Mouse (Mus musculus): Measurements from ENCODE around the gene Eipr1. TPM values are rescaled to one million over a fixed set of nuclear protein-coding genes. Genes with fewer than 3 reads are reported as not detected.
A peak's percentile ranks its signal among the peaks of the same experiment; 100 is the strongest.

Eipr1 gene
- polyA plus RNA-seq, 1 experiment from 2014 or later = 21.6 TPM

DNA sequence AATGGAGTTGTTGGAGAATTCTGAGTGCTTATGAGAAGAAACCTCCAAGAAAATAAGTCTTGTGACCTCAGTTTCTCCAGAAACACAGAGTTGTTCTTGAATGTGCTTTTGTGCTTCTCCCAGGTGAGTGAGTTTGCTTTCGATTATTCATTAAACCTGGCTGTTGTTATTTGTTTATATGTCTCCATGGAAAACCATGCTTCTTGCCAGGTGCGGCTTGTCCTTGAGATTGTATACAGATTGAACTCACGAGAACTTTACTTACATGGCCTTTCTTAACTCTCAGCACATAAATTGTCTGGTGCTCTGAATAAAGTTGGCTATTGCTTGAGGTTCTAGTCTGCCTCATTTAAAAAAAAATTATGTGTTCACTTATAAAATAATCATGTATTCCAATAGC, 150.5 kb downstream of the Eipr1 start:
- Histone ChIP-seq H3K9ac (replicated peaks; ENCODE audit: low read depth) (no peak overlapping the region), H3K27me3 (replicated peaks; ENCODE audit: insufficient read depth, low read length) (no peaks in the 10 kb centered on the region), H3K27ac (ENCODE audit: low read length) (no peak overlapping the region), H3K36me3 (ENCODE audit: insufficient read depth, low read length) (no peaks in the 10 kb centered on the region), H3K4me2 (replicated peaks; ENCODE audit: low read depth, low read length) (no peak overlapping the region), H3K9me3 (ENCODE audit: low read length) (no peaks in the 10 kb centered on the region), H3K4me3 (ENCODE audit: low read depth, low read length) (no peak overlapping the region), H3K4me1 (ENCODE audit: insufficient read depth, low read depth, low read length) (no peaks in the 10 kb centered on the region)
- no peak for TF ChIP-seq CTCF (IDR thresholded peaks at IDR 0.05)
- no peak for TF ChIP-seq EP300 (IDR thresholded peaks at IDR 0.05)
- no peak for ATAC-seq
- no peak for DNase-seq (ENCODE audit: low spot score)
- WGBS = 66% methylated on average over 3 of the region's 3 CpGs

GRCm38 (mm10) chr12:28903082-28903481, 151.5 kb downstream of the Eipr1 start:
- Histone ChIP-seq H3K36me3 (ENCODE audit: insufficient read depth, low read length) (no peaks in the 10 kb centered on the region), H3K4me3 (ENCODE audit: low read depth, low read length) (no peak overlapping the region), H3K27me3 (replicated peaks; ENCODE audit: insufficient read depth, low read length) (no peaks in the 10 kb centered on the region), H3K4me2 (replicated peaks; ENCODE audit: low read depth, low read length) (no peak overlapping the region), H3K9me3 (ENCODE audit: low read length) (no peaks in the 10 kb centered on the region), H3K4me1 (ENCODE audit: insufficient read depth, low read depth, low read length) (no peaks in the 10 kb centered on the region), H3K9ac (replicated peaks; ENCODE audit: low read depth) (no peak overlapping the region), H3K27ac (ENCODE audit: low read length) (no peak overlapping the region)
- TF ChIP-seq EP300 (IDR thresholded peaks at IDR 0.05) = no peak
- no peak for TF ChIP-seq CTCF (IDR thresholded peaks at IDR 0.05)
- DNase-seq (ENCODE audit: low spot score) = no peak
- ATAC-seq = no peak
- WGBS = 75% methylated on average over 4 of the region's 4 CpGs

DNA sequence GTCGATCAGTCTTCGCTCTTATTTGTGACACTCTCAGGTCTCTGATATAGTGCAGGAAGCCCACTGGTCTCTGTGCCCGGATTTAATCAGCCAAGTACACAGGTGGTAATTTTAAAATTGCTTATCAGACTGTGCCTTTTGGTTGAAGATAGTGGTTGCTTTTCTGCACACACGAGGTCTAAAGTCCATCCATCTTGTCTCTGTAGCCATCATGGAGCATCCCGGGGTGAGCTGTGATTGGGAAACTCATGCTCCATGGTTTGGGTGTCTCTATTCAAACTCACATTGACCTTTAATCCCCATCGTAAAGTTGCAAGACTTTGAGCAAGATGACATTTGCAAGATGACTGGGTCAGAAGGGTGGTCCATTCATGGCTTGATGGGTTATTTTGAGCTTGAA, 153.9 kb downstream of the Eipr1 start:
- Histone ChIP-seq H3K27me3 (replicated peaks; ENCODE audit: insufficient read depth, low read length) (no peaks in the 10 kb centered on the region), H3K36me3 (ENCODE audit: insufficient read depth, low read length) (no peaks in the 10 kb centered on the region), H3K4me2 (replicated peaks; ENCODE audit: low read depth, low read length) (no peak overlapping the region), H3K9me3 (ENCODE audit: low read length) (no peaks in the 10 kb centered on the region), H3K4me3 (ENCODE audit: low read depth, low read length) (no peak overlapping the region), H3K27ac (ENCODE audit: low read length) (no peak overlapping the region), H3K4me1 (ENCODE audit: insufficient read depth, low read depth, low read length) (no peaks in the 10 kb centered on the region), H3K9ac (replicated peaks; ENCODE audit: low read depth) (no peak overlapping the region)
- DNase-seq (ENCODE audit: low spot score) (no peak), ATAC-seq (no peak)
- no peak for TF ChIP-seq EP300 (IDR thresholded peaks at IDR 0.05)
- TF ChIP-seq CTCF (IDR thresholded peaks at IDR 0.05) = no peak
- 72% methylated on average over 6 of the region's 6 CpGs for WGBS

GRCm38 (mm10) chr12:28906016-28906415, 154.4 kb downstream of the Eipr1 start:
- no peak overlapping the region for H3K9ac ChIP-seq (replicated peaks; ENCODE audit: low read depth)
- H3K36me3 ChIP-seq (ENCODE audit: insufficient read depth, low read length) = no peaks in the 10 kb centered on the region
- TF ChIP-seq EP300 (IDR thresholded peaks at IDR 0.05) (no peak), CTCF (IDR thresholded peaks at IDR 0.05) (no peak)
- WGBS = 97% methylated on average over 1 of the region's 1 CpGs
- no peaks in the 10 kb centered on the region for H3K27me3 ChIP-seq (replicated peaks; ENCODE audit: insufficient read depth, low read length)
- no peak overlapping the region for H3K4me2 ChIP-seq (replicated peaks; ENCODE audit: low read depth, low read length)
- no peaks in the 10 kb centered on the region for H3K9me3 ChIP-seq (ENCODE audit: low read length)
- ATAC-seq (no peak), DNase-seq (ENCODE audit: low spot score) (no peak)
- H3K27ac ChIP-seq (ENCODE audit: low read length) = no peak overlapping the region
- no peak overlapping the region for H3K4me3 ChIP-seq (ENCODE audit: low read depth, low read length)
- no peaks in the 10 kb centered on the region for H3K4me1 ChIP-seq (ENCODE audit: insufficient read depth, low read depth, low read length)

DNA sequence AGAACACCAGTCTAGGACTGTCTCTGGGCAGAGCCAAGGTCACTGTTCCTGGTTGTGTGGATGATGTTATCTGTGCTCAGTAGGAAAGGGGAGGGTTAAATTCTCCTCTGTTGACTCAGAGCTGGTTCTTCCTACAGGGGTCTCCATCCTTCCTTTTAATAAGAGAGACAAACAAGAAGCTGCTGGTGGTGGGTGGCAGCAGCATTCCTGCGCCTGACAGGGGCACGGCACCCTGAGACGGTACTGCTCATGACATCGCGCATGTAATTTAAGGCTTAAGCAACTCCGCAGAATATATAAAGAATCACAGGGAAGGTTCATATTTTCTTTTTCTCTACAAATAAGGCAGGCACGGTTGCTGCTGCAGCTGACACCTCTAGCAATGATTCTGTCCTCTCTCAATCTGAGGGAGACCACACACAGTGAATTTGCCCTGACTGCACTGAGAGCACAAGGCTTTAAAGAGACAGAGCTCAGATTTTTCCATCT, 155.2 kb downstream of the Eipr1 start:
- no peak overlapping the region for H3K4me2 ChIP-seq (replicated peaks; ENCODE audit: low read depth, low read length)
- no peak for ATAC-seq
- no peak overlapping the region for H3K9ac ChIP-seq (replicated peaks; ENCODE audit: low read depth)
- no peaks in the 10 kb centered on the region for H3K9me3 ChIP-seq (ENCODE audit: low read length)
- TF ChIP-seq CTCF (IDR thresholded peaks at IDR 0.05) (no peak), EP300 (IDR thresholded peaks at IDR 0.05) (no peak)
- no peaks in the 10 kb centered on the region for H3K4me1 ChIP-seq (ENCODE audit: insufficient read depth, low read depth, low read length)
- no peaks in the 10 kb centered on the region for H3K36me3 ChIP-seq (ENCODE audit: insufficient read depth, low read length)
- DNase-seq (ENCODE audit: low spot score) = peak; percentile 7
- no peaks in the 10 kb centered on the region for H3K27me3 ChIP-seq (replicated peaks; ENCODE audit: insufficient read depth, low read length)
- no peak overlapping the region for H3K4me3 ChIP-seq (ENCODE audit: low read depth, low read length)
- no peak overlapping the region for H3K27ac ChIP-seq (ENCODE audit: low read length)
- 15% methylated on average over 7 of the region's 7 CpGs for WGBS

GRCm38 (mm10) chr12:28907814-28908213, 156.2 kb downstream of the Eipr1 start:
- no peak for DNase-seq (ENCODE audit: low spot score)
- TF ChIP-seq EP300 (IDR thresholded peaks at IDR 0.05) = no peak
- TF ChIP-seq CTCF (IDR thresholded peaks at IDR 0.05) = no peak
- Histone ChIP-seq H3K4me3 (ENCODE audit: low read depth, low read length) (no peak overlapping the region), H3K36me3 (ENCODE audit: insufficient read depth, low read length) (no peaks in the 10 kb centered on the region), H3K27me3 (replicated peaks; ENCODE audit: insufficient read depth, low read length) (no peaks in the 10 kb centered on the region), H3K27ac (ENCODE audit: low read length) (no peak overlapping the region), H3K4me1 (ENCODE audit: insufficient read depth, low read depth, low read length) (no peaks in the 10 kb centered on the region), H3K9ac (replicated peaks; ENCODE audit: low read depth) (no peak overlapping the region), H3K4me2 (replicated peaks; ENCODE audit: low read depth, low read length) (no peak overlapping the region), H3K9me3 (ENCODE audit: low read length) (no peaks in the 10 kb centered on the region)
- 36% methylated on average over 9 of the region's 9 CpGs for WGBS
- ATAC-seq = no peak

DNA sequence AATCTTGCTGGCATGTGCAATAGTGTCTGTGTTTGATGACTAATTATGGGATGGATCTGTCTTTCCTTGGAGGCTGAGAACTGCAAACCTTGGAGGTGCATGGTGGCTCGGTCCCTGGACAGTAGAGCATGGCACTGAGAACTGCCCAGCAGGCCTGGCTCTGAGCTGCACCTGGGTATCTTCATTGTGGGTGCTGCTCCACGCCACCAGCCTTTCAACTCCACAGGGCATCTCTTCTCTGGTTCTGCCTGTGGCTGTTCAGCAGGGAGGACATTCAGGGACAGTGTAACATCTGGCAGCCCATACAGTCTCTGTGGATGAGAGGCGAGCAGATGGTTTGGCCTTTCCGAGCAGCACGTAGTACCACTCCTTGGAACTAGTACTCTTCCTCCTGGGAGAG, 158.2 kb downstream of the Eipr1 start:
- no peak overlapping the region for H3K27ac ChIP-seq (ENCODE audit: low read length)
- no peaks in the 10 kb centered on the region for H3K36me3 ChIP-seq (ENCODE audit: insufficient read depth, low read length)
- 83% methylated on average over 5 of the region's 5 CpGs for WGBS
- DNase-seq (ENCODE audit: low spot score) = no peak
- ATAC-seq = no peak
- no peaks in the 10 kb centered on the region for H3K9me3 ChIP-seq (ENCODE audit: low read length)
- H3K4me3 ChIP-seq (ENCODE audit: low read depth, low read length) = no peak overlapping the region
- TF ChIP-seq EP300 (IDR thresholded peaks at IDR 0.05) = no peak
- no peak for TF ChIP-seq CTCF (IDR thresholded peaks at IDR 0.05)
- no peaks in the 10 kb centered on the region for H3K27me3 ChIP-seq (replicated peaks; ENCODE audit: insufficient read depth, low read length)
- H3K9ac ChIP-seq (replicated peaks; ENCODE audit: low read depth) = no peak overlapping the region
- H3K4me2 ChIP-seq (replicated peaks; ENCODE audit: low read depth, low read length) = no peak overlapping the region
- no peaks in the 10 kb centered on the region for H3K4me1 ChIP-seq (ENCODE audit: insufficient read depth, low read depth, low read length)

Measured in lung, postnatal 0 days (tissue).